Mouse (Mus musculus): ENCODE results near the gene Plcd3. TPM values are rescaled to one million over a fixed set of nuclear protein-coding genes. Genes with fewer than 3 reads are reported as not detected.

Gene Plcd3
- polyA plus RNA-seq, 1 experiment from 2014 or later: 2.3 TPM

DNA sequence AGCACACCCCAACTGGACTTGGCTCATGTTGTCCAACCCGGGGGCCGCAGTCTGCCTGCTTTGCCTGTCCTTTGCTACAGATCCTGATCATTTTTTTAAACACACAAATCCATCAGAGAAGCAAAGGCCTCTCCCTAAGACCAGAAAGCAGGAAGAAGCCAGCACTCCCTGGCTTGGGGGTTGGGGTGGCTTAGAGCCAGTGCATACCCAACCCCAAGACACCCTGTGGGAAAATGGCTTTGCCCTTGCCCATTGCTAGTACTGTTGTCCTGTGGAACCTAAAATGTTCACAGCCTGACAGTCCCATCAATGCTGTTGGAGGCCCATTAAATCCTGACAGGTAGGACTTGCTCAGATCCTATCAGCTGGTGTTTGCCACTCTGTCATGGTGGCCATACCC lies 31.7 kb downstream of the Plcd3 start:
- H3K27ac ChIP-seq (replicated peaks): no peak overlapping the region
- H3K4me2 ChIP-seq (replicated peaks): no peak overlapping the region
- H3K36me3 ChIP-seq: peaks cover 43% of the 10 kb centered on the region
- H3K4me3 ChIP-seq: no peak overlapping the region
- no peak for ATAC-seq (replicated peaks)
- H3K4me1 ChIP-seq: no peaks in the 10 kb centered on the region
- H3K27me3 ChIP-seq: no peaks in the 10 kb centered on the region
- no peak overlapping the region for H3K9ac ChIP-seq (replicated peaks)
- WGBS: 99% methylated on average over 2 of the region's 2 CpGs
- H3K9me3 ChIP-seq: no peaks in the 10 kb centered on the region

DNA sequence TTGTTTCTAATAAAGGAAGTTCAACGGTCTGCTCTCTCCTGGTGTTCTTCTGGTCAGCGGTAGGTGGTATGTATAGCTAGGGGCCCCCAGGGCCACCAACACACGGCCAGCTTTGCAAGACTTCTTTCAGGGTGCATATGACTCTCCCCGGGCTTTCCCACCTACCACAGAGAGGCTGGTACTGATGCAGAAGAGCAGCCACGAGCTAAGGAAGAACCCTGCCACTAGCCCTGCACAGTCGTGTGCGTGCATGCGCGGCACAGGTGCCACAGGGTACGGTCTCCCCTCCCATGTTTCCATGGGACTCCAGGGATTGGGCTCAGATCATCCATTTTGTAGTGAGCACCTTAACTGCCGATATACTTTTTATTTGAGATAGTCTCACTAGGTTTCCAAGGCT lies 32.6 kb downstream of the Plcd3 start:
- no peak overlapping the region for H3K4me3 ChIP-seq
- H3K9me3 ChIP-seq: no peaks in the 10 kb centered on the region
- H3K27me3 ChIP-seq: no peaks in the 10 kb centered on the region
- 91% methylated on average over 11 of the region's 11 CpGs for WGBS
- H3K4me1 ChIP-seq: no peaks in the 10 kb centered on the region
- no peak for ATAC-seq (replicated peaks)
- H3K4me2 ChIP-seq (replicated peaks): no peak overlapping the region
- H3K36me3 ChIP-seq: peaks cover 52% of the 10 kb centered on the region
- H3K9ac ChIP-seq (replicated peaks): no peak overlapping the region
- H3K27ac ChIP-seq (replicated peaks): no peak overlapping the region

DNA sequence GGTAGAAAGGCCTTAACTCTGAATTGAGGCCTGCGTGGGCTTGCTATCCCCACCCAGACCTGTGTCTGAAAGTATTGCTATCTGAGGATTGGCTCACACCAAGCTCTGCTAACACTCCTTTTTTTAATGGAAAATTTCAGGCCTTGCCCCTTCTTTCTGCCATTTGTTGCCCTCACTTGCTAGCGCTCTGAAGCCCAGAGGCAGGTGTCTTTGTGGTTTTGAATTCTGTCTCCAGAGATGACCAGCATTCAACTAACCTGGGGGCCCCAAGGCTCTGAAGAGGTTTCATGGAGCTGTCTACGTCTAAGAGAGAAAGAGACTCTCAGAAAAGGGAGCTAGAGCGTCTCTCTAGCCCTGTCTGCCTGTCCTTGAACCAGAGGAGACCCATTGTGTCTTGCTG lies 33.2 kb downstream of the Plcd3 start:
- ATAC-seq (replicated peaks): no peak
- no peaks in the 10 kb centered on the region for H3K4me1 ChIP-seq
- no peak overlapping the region for H3K9ac ChIP-seq (replicated peaks)
- H3K27ac ChIP-seq (replicated peaks): no peak overlapping the region
- no peaks in the 10 kb centered on the region for H3K27me3 ChIP-seq
- H3K4me2 ChIP-seq (replicated peaks): no peak overlapping the region
- H3K4me3 ChIP-seq: no peak overlapping the region
- H3K9me3 ChIP-seq: no peaks in the 10 kb centered on the region
- H3K36me3 ChIP-seq: peaks cover 58% of the 10 kb centered on the region
- WGBS: 93% methylated on average over 4 of the region's 4 CpGs

DNA sequence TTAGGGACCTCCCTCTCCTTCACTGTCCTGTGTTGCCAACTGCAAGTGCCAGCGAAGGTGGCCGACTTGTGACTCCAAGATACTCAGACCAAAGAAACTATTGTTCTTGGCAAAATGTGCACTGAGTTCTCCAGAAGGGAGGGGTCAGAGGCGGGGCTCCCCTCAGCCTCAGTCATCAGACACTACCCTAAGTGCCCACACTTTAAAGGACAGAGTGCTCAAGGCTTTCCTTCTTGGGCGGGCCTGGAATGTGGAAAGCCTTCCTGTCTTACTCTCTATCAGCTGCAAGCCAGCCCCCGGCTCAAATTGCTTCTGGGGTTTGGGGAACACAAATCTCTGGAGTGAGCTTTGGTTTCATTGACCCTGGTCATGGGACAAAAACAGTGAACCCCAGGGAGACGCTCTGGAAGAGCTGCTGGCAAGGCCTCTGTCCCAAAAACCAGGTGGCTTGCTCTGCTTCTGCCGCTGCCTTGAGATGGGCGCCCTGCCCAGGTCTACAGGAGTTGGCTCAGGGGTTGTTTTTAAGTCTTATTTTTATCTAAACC lies 33.9 kb downstream of the Plcd3 start:
- 82% methylated on average over 8 of the region's 8 CpGs for WGBS
- no peak for ATAC-seq (replicated peaks)
- Histone ChIP-seq H3K4me2 (replicated peaks) (no peak overlapping the region), H3K4me3 (no peak overlapping the region), H3K9me3 (no peaks in the 10 kb centered on the region), H3K9ac (replicated peaks) (no peak overlapping the region), H3K4me1 (no peaks in the 10 kb centered on the region), H3K36me3 (peaks cover 63% of the 10 kb centered on the region), H3K27me3 (no peaks in the 10 kb centered on the region), H3K27ac (replicated peaks) (no peak overlapping the region)

DNA sequence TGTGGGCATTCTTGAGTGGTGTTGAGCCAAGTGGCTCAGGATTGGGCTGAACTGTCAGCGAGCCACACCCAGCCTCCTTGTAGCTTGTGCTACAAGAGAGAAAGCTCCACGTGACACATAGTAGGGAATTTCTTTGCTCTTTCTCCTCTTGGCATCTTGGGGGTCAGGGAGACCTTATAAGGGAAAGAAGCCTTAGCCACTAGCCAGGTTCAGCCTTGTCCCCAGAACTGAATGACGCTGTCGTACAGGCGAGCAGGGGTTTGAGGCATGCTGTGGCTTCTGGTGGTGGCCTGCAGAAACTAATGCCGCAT lies 34.5 kb downstream of the Plcd3 start:
- H3K4me3 ChIP-seq: no peak overlapping the region
- no peak overlapping the region for H3K27ac ChIP-seq (replicated peaks)
- no peaks in the 10 kb centered on the region for H3K4me1 ChIP-seq
- WGBS: 94% methylated on average over 6 of the region's 6 CpGs
- ATAC-seq (replicated peaks): no peak
- H3K36me3 ChIP-seq: peaks cover 68% of the 10 kb centered on the region
- H3K4me2 ChIP-seq (replicated peaks): no peak overlapping the region
- no peaks in the 10 kb centered on the region for H3K9me3 ChIP-seq
- H3K27me3 ChIP-seq: no peaks in the 10 kb centered on the region
- no peak overlapping the region for H3K9ac ChIP-seq (replicated peaks)

DNA sequence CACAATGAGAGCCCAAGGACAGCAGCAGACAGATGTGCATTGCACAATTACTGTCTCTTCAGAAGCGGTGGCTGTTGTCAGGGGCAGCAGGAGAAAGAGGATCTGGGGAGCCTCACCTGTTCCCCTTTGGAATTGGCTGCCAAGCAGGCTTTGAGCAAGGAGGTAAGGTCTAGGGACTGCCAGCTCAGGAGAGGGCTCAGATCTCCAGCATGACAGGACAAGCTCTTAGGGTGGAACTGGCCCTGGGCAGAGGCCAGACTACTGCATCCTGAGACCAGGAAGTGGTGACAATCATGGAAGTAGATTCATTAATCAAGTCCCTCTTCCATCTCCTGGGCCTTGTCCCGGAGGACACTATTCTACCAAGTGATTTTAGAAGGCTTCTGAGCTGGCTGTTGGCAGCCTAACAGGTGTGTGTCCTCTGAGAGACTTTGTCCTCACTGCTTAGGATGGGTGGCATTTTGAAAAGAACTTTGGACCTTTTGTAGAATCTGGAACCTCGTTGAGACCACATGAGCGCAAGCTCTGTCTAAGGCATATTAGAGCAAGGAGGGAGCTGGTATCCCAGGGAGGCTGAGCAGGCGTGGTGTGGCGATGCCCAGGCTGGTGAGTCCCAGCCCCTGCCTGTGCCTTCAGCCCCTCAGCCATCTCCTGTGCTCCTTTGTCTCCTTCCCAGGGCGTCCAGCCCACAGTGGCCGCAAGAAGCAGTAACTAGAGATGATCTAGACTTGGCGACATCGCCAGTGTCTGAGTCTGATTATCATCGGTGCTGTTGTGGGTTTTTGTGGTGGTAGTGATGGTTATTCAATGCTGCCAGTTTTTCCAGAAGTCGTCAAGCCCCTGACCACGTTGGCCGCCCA lies 35.0 kb downstream of the Plcd3 start:
- no peak for ATAC-seq (replicated peaks)

DNA sequence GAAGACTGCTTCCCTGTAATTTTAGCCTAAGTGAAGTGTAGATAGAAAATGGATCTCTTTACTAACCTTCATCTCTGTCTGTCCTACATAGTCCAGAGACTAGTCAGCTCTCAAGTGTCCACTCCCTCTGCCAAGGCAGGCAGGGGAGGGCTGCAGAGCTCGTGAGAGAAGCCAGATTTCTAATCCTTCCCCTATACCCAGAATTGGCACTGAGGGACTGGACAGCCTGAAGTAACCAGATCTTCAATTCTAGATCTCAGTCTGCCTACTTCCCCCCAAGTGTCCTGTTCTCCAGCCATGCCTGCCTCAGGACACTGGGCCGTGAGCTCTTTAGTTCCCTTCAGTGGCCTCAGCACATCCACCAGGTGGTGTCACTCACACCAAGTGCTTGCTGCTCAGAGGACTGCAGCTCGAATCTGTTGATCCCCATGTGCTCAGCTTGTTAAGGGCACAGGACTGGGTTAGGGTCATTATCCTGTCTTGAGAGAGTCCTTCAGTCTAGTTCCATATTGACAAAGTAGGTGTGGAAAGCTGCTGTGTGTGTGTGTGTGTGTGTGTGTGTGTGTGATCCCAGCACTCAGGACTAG lies 42.9 kb downstream of the Plcd3 start:
- ATAC-seq (replicated peaks): no peak
- 84% methylated on average over 3 of the region's 3 CpGs for WGBS
- H3K36me3 ChIP-seq: peaks cover 80% of the 10 kb centered on the region

More for the DNA sequence above, 35.0 kb downstream of the Plcd3 start:
- Histone ChIP-seq H3K27me3 (no peaks in the 10 kb centered on the region), H3K27ac (replicated peaks) (no peak overlapping the region), H3K4me2 (replicated peaks) (no peak overlapping the region), H3K4me1 (no peaks in the 10 kb centered on the region), H3K36me3 (peaks cover 74% of the 10 kb centered on the region), H3K9me3 (no peaks in the 10 kb centered on the region), H3K9ac (replicated peaks) (no peak overlapping the region), H3K4me3 (no peak overlapping the region)
- 95% methylated on average over 14 of the region's 14 CpGs for WGBS

DNA sequence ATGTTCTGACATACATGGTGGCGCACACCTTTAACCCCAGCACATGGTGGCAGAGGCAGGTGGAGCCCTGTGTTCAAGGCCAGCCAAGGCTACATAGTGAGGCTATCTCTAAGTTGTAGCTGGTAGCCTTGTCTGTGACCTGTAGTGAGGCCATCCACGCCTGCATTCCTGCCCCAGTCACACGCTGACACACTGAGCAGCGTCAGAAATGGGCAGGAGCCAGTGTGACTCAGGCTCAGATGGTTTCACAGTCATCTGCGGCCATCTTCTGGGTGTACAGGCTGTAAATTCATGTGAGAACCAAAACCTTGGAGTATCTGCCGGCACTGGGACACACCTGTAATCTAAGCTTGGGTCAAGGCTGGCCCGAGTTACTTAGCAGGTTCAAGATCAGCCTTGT lies 44.8 kb downstream of the Plcd3 start:
- H3K36me3 ChIP-seq: peaks cover 76% of the 10 kb centered on the region
- no peaks in the 10 kb centered on the region for H3K9me3 ChIP-seq
- no peak overlapping the region for H3K4me2 ChIP-seq (replicated peaks)
- H3K27ac ChIP-seq (replicated peaks): no peak overlapping the region
- 99% methylated on average over 7 of the region's 7 CpGs for WGBS
- H3K4me3 ChIP-seq: no peak overlapping the region
- no peak for ATAC-seq (replicated peaks)
- no peak overlapping the region for H3K9ac ChIP-seq (replicated peaks)
- H3K4me1 ChIP-seq: no peaks in the 10 kb centered on the region
- no peaks in the 10 kb centered on the region for H3K27me3 ChIP-seq

More for the DNA sequence above, 42.9 kb downstream of the Plcd3 start:
- H3K9ac ChIP-seq (replicated peaks): no peak overlapping the region
- H3K9me3 ChIP-seq: no peaks in the 10 kb centered on the region
- no peaks in the 10 kb centered on the region for H3K4me1 ChIP-seq
- no peak overlapping the region for H3K4me2 ChIP-seq (replicated peaks)
- no peaks in the 10 kb centered on the region for H3K27me3 ChIP-seq
- H3K4me3 ChIP-seq: no peak overlapping the region
- no peak overlapping the region for H3K27ac ChIP-seq (replicated peaks)

DNA sequence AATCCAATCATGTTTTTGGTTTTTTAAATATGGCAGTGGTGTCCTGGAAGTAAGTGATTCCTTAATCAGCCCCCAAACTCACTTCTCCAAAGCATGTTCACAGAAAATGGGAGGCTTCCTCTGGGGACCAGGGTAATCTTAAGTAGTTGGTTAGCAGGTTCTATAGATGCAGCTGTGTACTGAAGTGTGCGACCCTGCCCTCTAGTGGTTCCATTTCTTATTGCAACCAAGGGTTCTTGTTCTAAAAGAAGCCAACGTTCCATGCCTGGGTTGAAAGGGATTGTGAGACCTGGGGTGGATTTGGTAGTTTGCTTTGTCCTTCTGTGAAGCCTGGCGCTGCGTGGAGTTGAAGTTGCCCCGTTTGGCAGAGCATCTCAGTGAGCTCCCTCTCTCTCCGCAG lies 46.7 kb downstream of the Plcd3 start:
- no peak overlapping the region for H3K4me3 ChIP-seq
- WGBS: 39% methylated on average over 6 of the region's 6 CpGs
- no peak overlapping the region for H3K9ac ChIP-seq (replicated peaks)
- H3K4me1 ChIP-seq: no peaks in the 10 kb centered on the region
- H3K27me3 ChIP-seq: no peaks in the 10 kb centered on the region
- H3K27ac ChIP-seq (replicated peaks): no peak overlapping the region
- no peak overlapping the region for H3K4me2 ChIP-seq (replicated peaks)
- no peak for ATAC-seq (replicated peaks)
- no peaks in the 10 kb centered on the region for H3K9me3 ChIP-seq
- H3K36me3 ChIP-seq: peaks cover 73% of the 10 kb centered on the region

DNA sequence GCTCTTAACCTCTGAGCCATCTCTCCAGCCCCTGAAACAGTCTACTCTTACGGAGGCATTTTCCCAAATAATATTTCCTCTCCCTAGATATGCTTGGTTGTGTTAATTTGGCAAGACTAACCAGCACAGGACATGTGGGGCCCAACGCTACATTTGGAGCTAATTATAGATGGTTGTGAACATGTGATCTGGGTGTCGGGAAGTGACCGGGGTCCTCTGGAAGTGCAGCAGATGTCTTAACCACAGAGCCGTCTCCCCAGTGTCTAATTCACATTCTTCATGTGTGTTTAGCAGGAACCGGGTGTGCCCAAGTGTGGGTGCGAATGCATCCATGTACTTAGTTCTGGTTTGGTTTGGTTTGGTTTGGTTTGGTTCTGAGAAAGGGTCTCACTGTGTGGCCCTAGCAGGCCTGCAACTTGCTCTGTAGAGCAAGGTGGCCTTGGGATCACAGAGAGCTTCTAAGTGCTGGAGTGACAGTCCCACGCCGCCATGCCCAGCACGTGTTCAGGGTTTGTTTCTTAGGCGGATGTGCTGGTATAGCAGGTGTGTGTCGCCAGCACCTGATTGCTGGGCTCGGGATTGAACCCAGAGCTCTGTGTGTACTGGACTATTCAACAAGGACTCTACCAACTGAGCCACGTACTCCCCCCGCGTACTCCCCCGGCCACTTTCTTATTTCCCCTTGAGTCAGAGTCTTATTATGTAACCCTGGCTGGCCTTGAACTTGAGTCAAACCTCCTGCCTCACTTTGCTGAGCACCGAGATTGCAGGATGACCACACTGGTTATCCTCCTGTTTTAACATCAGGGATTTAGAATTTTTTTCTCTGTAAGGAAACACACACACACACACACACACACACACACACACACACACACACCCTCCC lies 48.0 kb downstream of the Plcd3 start:
- H3K4me2 ChIP-seq (replicated peaks): no peak overlapping the region
- H3K9ac ChIP-seq (replicated peaks): no peak overlapping the region
- peaks cover 64% of the 10 kb centered on the region for H3K36me3 ChIP-seq
- no peak for ATAC-seq (replicated peaks)
- 93% methylated on average over 18 of the region's 18 CpGs for WGBS
- H3K27ac ChIP-seq (replicated peaks): no peak overlapping the region
- H3K4me1 ChIP-seq: no peaks in the 10 kb centered on the region
- no peaks in the 10 kb centered on the region for H3K27me3 ChIP-seq
- H3K4me3 ChIP-seq: no peak overlapping the region
- H3K9me3 ChIP-seq: no peaks in the 10 kb centered on the region

DNA sequence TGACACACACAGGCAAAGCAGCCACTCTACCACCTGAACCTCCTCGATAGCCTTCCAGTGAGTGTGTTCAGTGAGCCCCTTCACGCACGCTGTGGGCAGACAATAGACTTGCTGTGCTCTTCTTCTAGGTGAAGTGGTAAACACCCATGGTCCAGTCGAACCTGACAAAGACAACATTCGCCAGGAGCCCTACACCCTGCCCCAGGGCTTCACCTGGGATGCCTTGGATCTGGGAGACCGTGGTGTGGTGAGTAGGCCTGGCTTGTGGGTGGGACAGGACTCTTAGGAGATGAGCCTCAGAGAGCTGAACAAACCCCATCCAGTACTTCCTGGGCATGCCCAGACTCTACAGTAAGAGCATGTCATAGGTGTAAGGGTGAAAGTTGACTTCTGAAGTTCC lies 49.4 kb downstream of the Plcd3 start:
- WGBS: 92% methylated on average over 6 of the region's 6 CpGs
- Histone ChIP-seq H3K27me3 (no peaks in the 10 kb centered on the region), H3K9ac (replicated peaks) (no peak overlapping the region), H3K27ac (replicated peaks) (no peak overlapping the region), H3K4me1 (no peaks in the 10 kb centered on the region), H3K4me2 (replicated peaks) (no peak overlapping the region), H3K4me3 (no peak overlapping the region), H3K36me3 (peaks cover 58% of the 10 kb centered on the region), H3K9me3 (no peaks in the 10 kb centered on the region)
- ATAC-seq (replicated peaks): no peak

DNA sequence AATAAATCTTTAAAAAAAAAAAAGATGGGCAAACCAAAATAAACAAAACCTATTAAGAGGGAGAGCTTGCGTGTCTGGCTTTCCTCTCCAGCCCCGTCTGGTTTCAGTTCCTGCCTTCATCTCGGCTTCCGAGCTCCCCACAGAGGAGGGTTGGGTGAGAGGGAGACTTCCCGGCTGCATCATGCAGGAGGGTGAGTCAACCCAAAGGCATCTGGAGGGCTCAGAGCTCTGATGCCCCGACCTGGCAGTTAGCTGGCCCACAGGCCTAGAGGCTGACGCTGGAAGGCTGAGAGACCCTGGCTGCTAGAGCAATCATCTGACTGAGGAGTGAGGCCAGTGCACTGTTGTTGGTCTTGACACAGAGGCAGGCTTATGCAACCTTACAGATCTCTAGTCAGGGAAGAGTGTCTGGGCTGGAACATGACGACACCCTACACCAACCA lies 50.2 kb downstream of the Plcd3 start:
- no peak for ATAC-seq (replicated peaks)
- H3K36me3 ChIP-seq: peaks cover 57% of the 10 kb centered on the region
- no peak overlapping the region for H3K27ac ChIP-seq (replicated peaks)
- H3K9ac ChIP-seq (replicated peaks): no peak overlapping the region
- 78% methylated on average over 8 of the region's 8 CpGs for WGBS
- H3K27me3 ChIP-seq: no peaks in the 10 kb centered on the region
- H3K9me3 ChIP-seq: no peaks in the 10 kb centered on the region
- no peaks in the 10 kb centered on the region for H3K4me1 ChIP-seq
- H3K4me3 ChIP-seq: no peak overlapping the region
- no peak overlapping the region for H3K4me2 ChIP-seq (replicated peaks)

All from forebrain, embryonic 15.5 days (tissue).